Mouse (Mus musculus) heart, postnatal 36 days (tissue): ENCODE data around the gene Sez6. TPM values are rescaled to one million over a fixed set of nuclear protein-coding genes. Genes with fewer than 3 reads are reported as not detected.

Source experiments
- total RNA-seq, 2 experiments: library from RNA; stranded (reverse); gene quantifications; 2 replicates each; pipeline ENCODE4 v1.2.3; 2021

Gene Sez6
- total RNA-seq, 2 experiments from 2014 or later, result 0.16 to 0.44 TPM

Other genes starting within 250 kb of the Sez6 start
- 10 to 100 TPM; 46.8 to 48.3 TPM for gene Nufip2, start 244.6 kb upstream of the Sez6 start, total RNA-seq
- gene Cryba1, start 205.5 kb upstream of the Sez6 start, total RNA-seq, result not detected
- 100 to 1,000 TPM; 256 to 280 TPM for gene Myo18a, start 167.6 kb upstream of the Sez6 start, total RNA-seq
- not detected for gene Gm10277, start 143.1 kb upstream of the Sez6 start, total RNA-seq
- under 1 TPM; 0.53 to 0.89 TPM for gene Pipox, start 36.7 kb upstream of the Sez6 start, total RNA-seq
- 10 to 100 TPM; 23.2 to 31.5 TPM for gene Phf12, start 52.0 kb downstream of the Sez6 start, total RNA-seq
- 1 to 10 TPM; 3.9 to 5.0 TPM for gene Dhrs13, start 101.5 kb downstream of the Sez6 start, total RNA-seq
- gene Flot2, start 107.1 kb downstream of the Sez6 start, total RNA-seq, result 10 to 100 TPM; 63.5 to 64.3 TPM
- gene Eral1, start 149.6 kb downstream of the Sez6 start, total RNA-seq, result 10 to 100 TPM; 26.2 to 28.4 TPM
- 10 to 100 TPM; 11.7 to 12.3 TPM for gene Fam222b, start 163.9 kb downstream of the Sez6 start, total RNA-seq
- 1 to 10 TPM; 6.1 to 7.0 TPM for gene Traf4, start 234.8 kb downstream of the Sez6 start, total RNA-seq
- gene Nek8, start 245.9 kb downstream of the Sez6 start, total RNA-seq, result 1 to 10 TPM; 2.2 to 3.4 TPM
- gene Tlcd1, start 245.9 kb downstream of the Sez6 start, total RNA-seq, result 1 to 10 TPM; 6.1 to 7.5 TPM